Mouse (Mus musculus) C2C12 (cell line): Measurements from ENCODE around the gene Nrxn3.

Source experiments
- CEBPB ChIP-seq: IDR thresholded peaks from one replicate; pipeline ENCODE4 v1.6.1; 2011; ENCODE audit warnings: low read depth, mild to moderate bottlenecking, control low read depth, moderate library complexity
- CTCF ChIP-seq: IDR thresholded peaks from one replicate; pipeline ENCODE4 v1.5.1; 2011; ENCODE audit not compliant: control insufficient read depth, insufficient read depth, insufficient read length
- MAX ChIP-seq: IDR thresholded peaks from one replicate; pipeline ENCODE4 v1.6.1; 2011; ENCODE audit warnings: mild to moderate bottlenecking, control low read depth
- USF1 ChIP-seq: IDR thresholded peaks from one replicate; pipeline ENCODE4 v1.6.1; 2011; ENCODE audit warnings: low read depth, mild to moderate bottlenecking, control low read depth, moderate library complexity

GRCm38 (mm10) chr12:88704159-88704846 lies 18.4 kb upstream of the Nrxn3 start:
- TF ChIP-seq CTCF (no peak), CEBPB (no peak), USF1 (no peak), MAX (no peak)
